Mouse (Mus musculus) limb, embryonic 14.5 days (tissue): Measurements from ENCODE around the gene Tmem56. TPM values are rescaled to one million over a fixed set of nuclear protein-coding genes. Genes with fewer than 3 reads are reported as not detected.
A peak's percentile ranks its signal among the peaks of the same experiment; 100 is the strongest.

Experiments
- ATAC-seq: fragments of 200-750 bp; cut with Nextera tagmentation; 2 replicates; pipeline ENCODE4 v1.8.0; 2017; ENCODE audit warnings: low read depth, moderate number of reproducible peaks, moderate TSS enrichment; ENCODE audit not compliant: low FRiP score
- DNase-seq: peaks from one replicate; pipeline ENCODE4 v3.0.0-alpha.2; 2015; ENCODE audit warnings: low spot score
- H3K27ac ChIP-seq: fragments of 300-500 bp; sonication (generic); replicated peaks from 2 replicates; pipeline ENCODE4 v1.5.1; 2014; ENCODE audit warnings: low read depth, mild to moderate bottlenecking, low read length, moderate library complexity, mixed read lengths
- H3K27me3 ChIP-seq: fragments of 300-500 bp; sonication (generic); 2 replicates; pipeline ENCODE4 v1.6.1; 2014; ENCODE audit warnings: low read length, mixed read lengths; ENCODE audit not compliant: control insufficient read depth, insufficient read depth
- H3K36me3 ChIP-seq: fragments of 300-500 bp; sonication (generic); 2 replicates; pipeline ENCODE4 v1.6.1; 2014; ENCODE audit warnings: mild to moderate bottlenecking, low read length, moderate library complexity, mixed read lengths; ENCODE audit not compliant: control insufficient read depth, insufficient read depth
- H3K4me1 ChIP-seq: fragments of 300-500 bp; sonication (generic); 2 replicates; pipeline ENCODE4 v1.6.1; 2014; ENCODE audit warnings: antibody characterized with exemption, low read length, mixed read lengths; ENCODE audit not compliant: control insufficient read depth, insufficient read depth
- H3K4me2 ChIP-seq: fragments of 300-500 bp; sonication (generic); replicated peaks from 2 replicates; pipeline ENCODE4 v1.6.1; 2014; ENCODE audit warnings: low read depth, mild to moderate bottlenecking, low read length, moderate library complexity; ENCODE audit not compliant: severe bottlenecking
- H3K4me3 ChIP-seq: fragments of 300-500 bp; sonication (generic); replicated peaks from 2 replicates; pipeline ENCODE4 v1.5.1; 2014; ENCODE audit warnings: low read length
- H3K9ac ChIP-seq: fragments of 300-500 bp; sonication (generic); 2 replicates; pipeline ENCODE4 v1.6.1; 2014; ENCODE audit warnings: mild to moderate bottlenecking, low read depth, low read length, moderate library complexity; ENCODE audit not compliant: severe bottlenecking
- H3K9me3 ChIP-seq: fragments of 300-500 bp; sonication (generic); 2 replicates; pipeline ENCODE4 v1.6.1; 2016; ENCODE audit warnings: low read length; ENCODE audit not compliant: control insufficient read depth
- POLR2A ChIP-seq: fragments of 200-500 bp; IDR thresholded peaks from 2 replicates; pipeline ENCODE4 v1.8.0; 2012; ENCODE audit warnings: inconsistent platforms, mild to moderate bottlenecking, moderate library complexity, borderline replicate concordance; ENCODE audit not compliant: insufficient read depth, insufficient read length; ENCODE audit errors: extremely low read depth
- WGBS: fragments of 180-500 bp; shearing (Covaris S2); extraction: QIAGEN DNeasy Blood & Tissue Kit; methylation state at CpG from one replicate; pipeline ENCODE4 v1.1.7; 2014; 5-methylcytosine and 5-hydroxymethylcytosine counted together
- polyA plus RNA-seq, 2 experiments: library from polyadenylated mRNA; depleted of rRNA in 1 of 2; stranded (reverse) in 1 of 2; unstranded in 1 of 2; fragments of >200 nt; fragmentation: Nextera tagmentation in 1 of 2; extraction: Ambion mirVana in 1 of 2; gene quantifications; 2 replicates each; pipeline versions ENCODE4 v1.2.1 to v1.2.3; 2012 to 2014

Tmem56 gene
- polyA plus RNA-seq, 2 experiments = 1.4 to 1.8 TPM

- no peaks in the 10 kb centered on the region for H3K27me3 ChIP-seq
- H3K4me3 ChIP-seq = peak overlapping the region; percentile 58
- no peak overlapping the region for H3K27ac ChIP-seq
- no peak for DNase-seq
- H3K4me1 ChIP-seq = no peaks in the 10 kb centered on the region
- no peak overlapping the region for H3K9ac ChIP-seq
- WGBS = 50% methylated on average over 6 of the region's 6 CpGs
- no peak for ATAC-seq
- H3K9me3 ChIP-seq = no peaks in the 10 kb centered on the region
- peak overlapping the region; percentile 68 for H3K4me2 ChIP-seq
- no peaks in the 10 kb centered on the region for H3K36me3 ChIP-seq
- no peak for TF ChIP-seq POLR2A
These were observed 111.0 kb downstream of the Tmem56 start for GRCm38 (mm10) chr3:121171872-121172265.

- Histone ChIP-seq H3K9me3 (no peaks in the 10 kb centered on the region), H3K27me3 (no peaks in the 10 kb centered on the region), H3K36me3 (no peaks in the 10 kb centered on the region), H3K27ac (no peak within 1 kb of the TSS; the same call in 1 of the 2 replicates), H3K4me2 (peak within 1 kb of the TSS; percentile 68), H3K4me1 (no peaks in the 10 kb centered on the region), H3K9ac (peak within 1 kb of the TSS; percentile 63), H3K4me3 (peak within 1 kb of the TSS; percentile 58)
- DNase-seq (peak; percentile 85), ATAC-seq (peak; percentile 95)
- under 1% methylated on average over 36 of the region's 40 CpGs for WGBS
- no peak for TF ChIP-seq POLR2A
These were observed 111.5 kb downstream of the Tmem56 start, which contains the start of gene Rwdd3 for GRCm38 (mm10) chr3:121171243-121171871. Gene Rwdd3 (minus strand): TSS chr3:121171695.

- TF ChIP-seq POLR2A = no peak
- Histone ChIP-seq H3K9ac (no peak overlapping the region), H3K4me1 (no peaks in the 10 kb centered on the region), H3K4me3 (peak overlapping the region; percentile 58), H3K9me3 (no peaks in the 10 kb centered on the region), H3K27me3 (no peaks in the 10 kb centered on the region), H3K4me2 (peak overlapping the region; percentile 68), H3K36me3 (no peaks in the 10 kb centered on the region), H3K27ac (no peak overlapping the region)
- DNase-seq = no peak
- no peak for ATAC-seq
- WGBS = 48% methylated on average over 7 of the region's 7 CpGs
These were observed 112.3 kb downstream of the Tmem56 start for GRCm38 (mm10) chr3:121170631-121171030.

GRCm38 (mm10) chr3:121169092-121169942 is 113.6 kb downstream of the Tmem56 start:
- ATAC-seq = no peak
- DNase-seq = no peak
- Histone ChIP-seq H3K9me3 (no peaks in the 10 kb centered on the region), H3K4me1 (no peaks in the 10 kb centered on the region), H3K36me3 (no peaks in the 10 kb centered on the region), H3K27me3 (no peaks in the 10 kb centered on the region), H3K9ac (no peak overlapping the region), H3K4me2 (no peak overlapping the region), H3K4me3 (no peak overlapping the region), H3K27ac (no peak overlapping the region)
- WGBS = 85% methylated on average over 15 of the region's 15 CpGs
- TF ChIP-seq POLR2A = no peak

- DNase-seq (no peak), ATAC-seq (no peak)
- H3K9me3 ChIP-seq = no peaks in the 10 kb centered on the region
- no peak overlapping the region for H3K4me2 ChIP-seq
- no peak overlapping the region for H3K9ac ChIP-seq
- H3K4me1 ChIP-seq = no peaks in the 10 kb centered on the region
- H3K27me3 ChIP-seq = no peaks in the 10 kb centered on the region
- WGBS = 91% methylated on average over 8 of the region's 8 CpGs
- no peak overlapping the region for H3K27ac ChIP-seq
- H3K36me3 ChIP-seq = no peaks in the 10 kb centered on the region
- H3K4me3 ChIP-seq = no peak overlapping the region
- TF ChIP-seq POLR2A = no peak
These were observed 114.3 kb downstream of the Tmem56 start for GRCm38 (mm10) chr3:121168581-121168980.
